Mouse (Mus musculus): ENCODE results near the gene Lect2. TPM values are rescaled to one million over a fixed set of nuclear protein-coding genes. Genes with fewer than 3 reads are reported as not detected.

Lect2 gene
- polyA plus RNA-seq, 1 experiment from 2014 or later, result not detected

DNA sequence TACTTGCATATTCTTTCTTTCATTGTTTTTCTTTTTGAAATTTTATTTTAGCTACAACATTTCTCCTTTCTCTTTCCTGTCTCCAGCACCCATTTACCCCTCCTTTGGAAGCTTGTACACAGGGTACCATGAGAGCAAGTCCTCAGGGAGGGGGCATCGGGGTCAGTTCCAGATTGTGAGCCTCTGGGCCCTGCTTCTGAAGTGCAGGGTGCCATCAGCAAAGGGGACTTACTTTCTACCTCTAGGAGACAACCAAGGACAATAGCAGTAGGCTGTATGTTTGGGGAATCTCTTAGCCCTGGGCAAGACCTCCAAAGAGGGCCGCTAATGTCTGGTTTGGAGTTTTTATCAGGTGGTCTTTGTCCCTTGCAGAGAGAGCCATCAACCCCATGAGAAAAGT, 5.6 kb upstream of the Lect2 start:
- Histone ChIP-seq H3K27ac (replicated peaks) (peak overlapping the region; percentile 46; the same call in 1 of the 2 replicates), H3K9me3 (replicated peaks) (no peaks in the 10 kb centered on the region), H3K36me3 (no peaks in the 10 kb centered on the region), H3K4me3 (no peak overlapping the region), H3K4me1 (peaks cover 31% of the 10 kb centered on the region), H3K27me3 (ENCODE audit: low read depth, poor library complexity, severe bottlenecking) (0 out of 2 replicates have a peak, but pooled peaks cover under 1% of the 10 kb centered on the region)
- WGBS, result 54% methylated on average over 2 of the region's 2 CpGs
- no peak for DNase-seq (ENCODE audit: low spot score)

DNA sequence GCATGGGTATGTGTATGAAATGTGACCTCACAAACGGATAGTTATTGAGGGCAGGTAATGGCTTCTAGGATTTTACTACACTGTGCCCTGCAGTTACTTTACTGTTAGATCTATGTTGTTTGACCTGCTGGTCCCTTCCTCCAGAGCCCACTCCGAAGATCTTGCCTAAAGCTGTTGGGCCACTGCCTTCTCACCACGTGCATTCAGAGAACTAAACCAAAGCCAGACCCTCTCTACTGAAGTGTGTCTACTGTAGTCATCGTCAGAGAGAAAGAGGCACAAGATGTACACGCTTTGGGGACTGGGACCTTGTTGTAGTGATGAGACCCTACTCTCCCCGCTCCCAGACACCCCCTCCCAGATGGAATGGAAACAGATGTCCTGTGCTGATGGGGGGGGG, 3.4 kb upstream of the Lect2 start:
- no peaks in the 10 kb centered on the region for H3K9me3 ChIP-seq (replicated peaks)
- WGBS, result 87% methylated on average over 6 of the region's 6 CpGs
- H3K27ac ChIP-seq (replicated peaks), result no peak overlapping the region
- no peak for DNase-seq (ENCODE audit: low spot score)
- H3K36me3 ChIP-seq, result no peaks in the 10 kb centered on the region
- H3K27me3 ChIP-seq (ENCODE audit: low read depth, poor library complexity, severe bottlenecking), result no peaks in the 10 kb centered on the region
- H3K4me1 ChIP-seq, result peaks cover 15% of the 10 kb centered on the region
- H3K4me3 ChIP-seq, result no peak overlapping the region

DNA sequence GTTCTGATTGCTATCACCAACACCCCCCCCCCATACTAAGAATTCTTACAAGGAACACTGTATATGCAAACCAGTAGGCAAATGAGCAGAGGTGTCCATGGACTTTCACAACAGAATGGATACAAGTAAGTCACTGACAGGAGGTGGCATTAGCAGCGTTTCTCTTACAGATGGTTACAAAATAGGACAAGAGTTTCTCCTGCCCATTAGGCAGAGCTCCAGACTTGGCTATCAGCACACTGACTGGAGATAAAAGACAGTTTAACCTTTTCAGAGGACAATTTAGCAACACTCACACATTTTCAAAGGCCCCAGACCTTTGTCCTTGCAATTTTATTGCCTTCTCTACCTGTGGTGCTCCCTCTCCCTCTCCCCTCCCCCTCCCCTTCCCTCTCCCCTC, 2.3 kb upstream of the Lect2 start:
- H3K4me1 ChIP-seq, result peaks cover 15% of the 10 kb centered on the region
- no peak overlapping the region for H3K27ac ChIP-seq (replicated peaks)
- 76% methylated on average over 1 of the region's 1 CpGs for WGBS
- H3K27me3 ChIP-seq (ENCODE audit: low read depth, poor library complexity, severe bottlenecking), result no peaks in the 10 kb centered on the region
- no peak overlapping the region for H3K4me3 ChIP-seq
- no peak for DNase-seq (ENCODE audit: low spot score)
- H3K36me3 ChIP-seq, result no peaks in the 10 kb centered on the region
- H3K9me3 ChIP-seq (replicated peaks), result no peaks in the 10 kb centered on the region

DNA sequence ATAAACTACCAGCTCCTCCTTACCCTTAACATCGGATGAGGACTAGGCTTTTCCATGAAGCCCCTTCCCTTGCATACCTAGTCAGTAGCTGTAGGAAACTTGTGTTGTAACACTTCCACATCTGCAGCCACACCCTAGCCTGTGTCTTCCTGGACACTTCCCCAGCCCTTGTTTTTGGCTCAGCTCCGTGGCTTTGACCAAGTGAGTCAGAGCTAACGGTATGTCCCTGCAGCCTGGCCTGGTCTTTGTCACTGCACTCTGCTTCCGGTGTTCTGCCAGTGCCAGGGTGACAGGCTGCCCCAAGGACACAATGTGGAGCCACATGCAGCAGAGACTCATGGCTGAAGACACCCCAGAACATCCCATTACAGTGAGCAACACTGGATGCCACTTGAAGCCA, 1.1 kb upstream of the Lect2 start:
- Histone ChIP-seq H3K27me3 (ENCODE audit: low read depth, poor library complexity, severe bottlenecking) (no peaks in the 10 kb centered on the region), H3K27ac (replicated peaks) (no peak overlapping the region; the same call in 1 of the 2 replicates), H3K4me3 (no peak overlapping the region), H3K9me3 (replicated peaks) (no peaks in the 10 kb centered on the region), H3K36me3 (no peaks in the 10 kb centered on the region), H3K4me1 (peaks cover 14% of the 10 kb centered on the region)
- DNase-seq (ENCODE audit: low spot score), result no peak
- WGBS, result 82% methylated on average over 4 of the region's 4 CpGs

DNA sequence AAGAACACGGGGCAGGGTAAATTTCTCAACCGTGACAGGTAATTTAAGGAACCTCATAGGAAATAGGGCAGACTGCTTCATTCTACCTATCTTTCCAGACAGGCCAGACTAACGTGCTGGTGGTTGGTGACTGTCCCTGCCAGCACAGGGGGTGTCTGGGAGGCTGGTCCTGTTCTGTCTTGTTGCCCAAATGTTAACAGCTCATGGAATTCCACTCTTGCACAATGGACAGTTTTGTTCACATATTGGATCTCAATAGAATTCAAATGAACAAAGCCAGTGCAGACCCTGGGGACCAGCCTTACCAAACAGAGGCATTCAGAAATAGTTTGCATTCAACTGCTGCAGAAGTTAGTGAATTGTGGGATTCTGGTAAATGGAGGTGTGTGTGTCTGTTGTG, 3.3 kb downstream of the Lect2 start:
- H3K27ac ChIP-seq (replicated peaks), result no peak overlapping the region
- H3K4me1 ChIP-seq, result peaks cover 9% of the 10 kb centered on the region
- no peaks in the 10 kb centered on the region for H3K36me3 ChIP-seq
- no peaks in the 10 kb centered on the region for H3K27me3 ChIP-seq (ENCODE audit: low read depth, poor library complexity, severe bottlenecking)
- no peak for DNase-seq (ENCODE audit: low spot score)
- no peak overlapping the region for H3K4me3 ChIP-seq
- no peaks in the 10 kb centered on the region for H3K9me3 ChIP-seq (replicated peaks)
- WGBS, result 72% methylated on average over 3 of the region's 3 CpGs

DNA sequence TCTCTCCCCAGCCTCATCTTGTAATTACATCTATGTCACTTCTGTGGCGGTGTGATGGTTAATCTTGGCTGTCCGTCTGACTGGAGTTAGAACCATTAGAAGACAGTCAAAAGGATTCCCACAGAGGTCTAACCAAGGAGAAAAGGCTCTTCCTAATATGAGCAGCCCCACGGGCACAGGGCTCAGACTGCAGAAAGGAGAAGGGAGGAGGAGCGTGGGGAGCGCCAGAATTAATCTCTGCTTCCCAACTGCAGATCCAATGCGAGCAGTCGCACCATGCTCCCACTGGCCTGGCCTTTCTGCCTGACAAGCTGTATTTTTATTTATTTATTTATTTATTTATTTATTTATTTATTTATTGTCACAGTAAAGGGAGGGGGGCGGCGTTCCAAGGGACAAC, 4.5 kb downstream of the Lect2 start:
- Histone ChIP-seq H3K27ac (replicated peaks) (no peak overlapping the region), H3K36me3 (no peaks in the 10 kb centered on the region), H3K27me3 (ENCODE audit: low read depth, poor library complexity, severe bottlenecking) (no peaks in the 10 kb centered on the region), H3K4me1 (peaks cover 9% of the 10 kb centered on the region), H3K9me3 (replicated peaks) (no peaks in the 10 kb centered on the region), H3K4me3 (no peak overlapping the region)
- WGBS, result 72% methylated on average over 9 of the region's 9 CpGs
- no peak for DNase-seq (ENCODE audit: low spot score)

DNA sequence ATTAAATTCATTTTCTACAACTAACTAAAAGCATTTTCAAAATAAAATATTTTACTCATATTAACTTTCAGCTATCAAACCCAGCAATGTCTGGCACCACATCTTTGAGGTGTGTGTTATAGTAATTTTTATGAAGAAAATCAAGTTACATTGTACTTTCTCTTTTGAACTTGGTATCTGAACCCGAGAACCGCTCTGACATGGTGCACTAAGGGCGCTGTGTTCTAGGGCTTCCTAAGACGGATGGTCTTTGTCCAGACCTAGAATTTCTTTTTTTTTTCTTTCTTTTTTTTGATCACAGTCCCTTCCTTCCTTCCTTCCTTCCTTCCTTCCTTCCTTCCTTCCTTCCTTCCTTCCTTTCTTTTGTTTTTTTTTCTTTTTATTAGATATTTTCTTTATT, 8.5 kb downstream of the Lect2 start:
- H3K36me3 ChIP-seq, result no peaks in the 10 kb centered on the region
- H3K4me3 ChIP-seq, result no peak overlapping the region
- DNase-seq (ENCODE audit: low spot score), result no peak
- WGBS, result 91% methylated on average over 4 of the region's 4 CpGs
- H3K27me3 ChIP-seq (ENCODE audit: low read depth, poor library complexity, severe bottlenecking), result no peaks in the 10 kb centered on the region
- no peak overlapping the region for H3K27ac ChIP-seq (replicated peaks)
- peaks cover 5% of the 10 kb centered on the region for H3K4me1 ChIP-seq
- H3K9me3 ChIP-seq (replicated peaks), result no peaks in the 10 kb centered on the region; the same call in 1 of the 2 replicates

- DNase-seq (ENCODE audit: low spot score), result no peak
- Histone ChIP-seq H3K4me1 (no peaks in the 10 kb centered on the region), H3K27me3 (ENCODE audit: low read depth, poor library complexity, severe bottlenecking) (no peaks in the 10 kb centered on the region)
These were observed 11.3 kb downstream of the Lect2 start for GRCm38 (mm10) chr13:56537026-56537425.

DNA sequence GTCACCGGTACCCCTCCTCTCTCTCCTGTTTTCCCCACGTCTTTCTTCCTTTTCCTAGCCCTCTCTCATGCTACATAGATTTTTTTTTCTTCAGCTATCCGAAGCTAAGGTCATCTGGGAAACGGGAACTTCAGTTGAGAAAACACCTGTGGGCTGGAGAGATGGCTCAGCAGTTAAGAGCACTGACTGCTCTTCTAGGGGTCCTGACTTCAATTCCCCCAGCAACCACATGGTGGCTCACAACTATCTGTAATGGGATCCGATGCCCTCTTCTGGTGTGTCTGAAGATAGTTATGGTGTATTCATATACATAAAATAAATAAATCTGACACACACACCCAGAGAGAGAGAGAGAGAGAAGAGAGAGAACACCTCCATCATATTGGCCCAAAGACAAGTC, 12.7 kb downstream of the Lect2 start:
- DNase-seq (ENCODE audit: low spot score), result no peak
- no peaks in the 10 kb centered on the region for H3K36me3 ChIP-seq
- 75% methylated on average over 5 of the region's 5 CpGs for WGBS

More at GRCm38 (mm10) chr13:56537026-56537425, 11.3 kb downstream of the Lect2 start:
- Histone ChIP-seq H3K36me3 (no peaks in the 10 kb centered on the region), H3K9me3 (replicated peaks) (peaks cover 12% of the 10 kb centered on the region), H3K4me3 (no peak overlapping the region), H3K27ac (replicated peaks) (no peak overlapping the region)
- WGBS, result 86% methylated on average over 12 of the region's 12 CpGs

DNA sequence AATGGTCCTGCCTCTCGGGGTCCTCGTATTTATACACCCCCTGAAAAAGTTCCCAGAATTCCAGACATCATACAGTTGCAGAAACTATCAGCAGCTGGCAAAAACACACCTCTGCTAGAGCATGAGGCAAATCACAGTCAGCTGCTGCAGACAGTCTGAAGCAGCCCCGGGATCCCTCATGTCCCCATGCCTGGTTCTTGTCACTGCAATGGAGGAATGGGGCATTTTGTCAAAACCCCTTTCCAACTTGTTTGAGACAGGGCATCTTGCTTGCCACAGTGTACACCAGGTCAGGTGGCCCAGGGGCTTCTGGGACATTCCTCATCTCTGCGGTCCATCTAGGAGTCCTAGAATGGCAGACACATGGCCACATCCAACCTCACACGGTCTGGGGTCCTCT, 13.4 kb downstream of the Lect2 start:
- no peak for DNase-seq (ENCODE audit: low spot score)
- Histone ChIP-seq H3K4me1 (no peaks in the 10 kb centered on the region), H3K9me3 (replicated peaks) (peaks cover 12% of the 10 kb centered on the region), H3K27ac (replicated peaks) (no peak overlapping the region), H3K4me3 (no peak overlapping the region), H3K27me3 (ENCODE audit: low read depth, poor library complexity, severe bottlenecking) (no peaks in the 10 kb centered on the region), H3K36me3 (no peaks in the 10 kb centered on the region)
- 81% methylated on average over 5 of the region's 5 CpGs for WGBS

More for the DNA sequence above, 12.7 kb downstream of the Lect2 start:
- no peak overlapping the region for H3K4me3 ChIP-seq
- H3K27me3 ChIP-seq (ENCODE audit: low read depth, poor library complexity, severe bottlenecking), result no peaks in the 10 kb centered on the region
- no peaks in the 10 kb centered on the region for H3K4me1 ChIP-seq
- H3K9me3 ChIP-seq (replicated peaks), result peaks cover 12% of the 10 kb centered on the region
- no peak overlapping the region for H3K27ac ChIP-seq (replicated peaks)

GRCm38 (mm10) chr13:56529685-56530084, 18.6 kb downstream of the Lect2 start:
- Histone ChIP-seq H3K27me3 (ENCODE audit: low read depth, poor library complexity, severe bottlenecking) (no peaks in the 10 kb centered on the region), H3K4me3 (no peak overlapping the region), H3K36me3 (no peaks in the 10 kb centered on the region), H3K9me3 (replicated peaks) (peaks cover 12% of the 10 kb centered on the region), H3K4me1 (no peaks in the 10 kb centered on the region), H3K27ac (replicated peaks) (no peak overlapping the region)
- 68% methylated on average over 8 of the region's 8 CpGs for WGBS
- no peak for DNase-seq (ENCODE audit: low spot score)

DNA sequence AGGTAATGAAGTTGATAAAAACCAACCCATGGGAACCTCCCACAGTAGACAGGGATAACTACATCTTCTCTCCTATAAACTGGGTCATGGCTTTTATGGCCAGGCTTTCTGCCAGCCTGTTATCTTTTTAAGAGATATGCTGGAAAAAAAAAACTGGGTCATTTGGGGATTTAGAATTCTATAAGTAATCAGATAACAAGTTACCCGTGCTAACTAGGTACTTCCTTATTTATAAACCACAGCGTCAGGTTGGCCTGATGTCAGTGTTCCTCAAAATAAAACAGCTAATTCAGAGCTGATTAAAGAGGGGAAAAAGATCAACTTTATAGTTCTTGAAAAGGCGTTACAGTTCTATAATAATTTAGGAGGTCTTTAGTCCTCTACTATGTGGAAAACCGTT, 19.3 kb downstream of the Lect2 start:
- H3K36me3 ChIP-seq, result no peaks in the 10 kb centered on the region
- no peaks in the 10 kb centered on the region for H3K4me1 ChIP-seq
- WGBS, result 90% methylated on average over 4 of the region's 4 CpGs
- H3K27me3 ChIP-seq (ENCODE audit: low read depth, poor library complexity, severe bottlenecking), result no peaks in the 10 kb centered on the region
- DNase-seq (ENCODE audit: low spot score), result no peak
- H3K27ac ChIP-seq (replicated peaks), result no peak overlapping the region
- peaks cover 7% of the 10 kb centered on the region; the same call in 1 of the 2 replicates for H3K9me3 ChIP-seq (replicated peaks)
- no peak overlapping the region for H3K4me3 ChIP-seq

DNA sequence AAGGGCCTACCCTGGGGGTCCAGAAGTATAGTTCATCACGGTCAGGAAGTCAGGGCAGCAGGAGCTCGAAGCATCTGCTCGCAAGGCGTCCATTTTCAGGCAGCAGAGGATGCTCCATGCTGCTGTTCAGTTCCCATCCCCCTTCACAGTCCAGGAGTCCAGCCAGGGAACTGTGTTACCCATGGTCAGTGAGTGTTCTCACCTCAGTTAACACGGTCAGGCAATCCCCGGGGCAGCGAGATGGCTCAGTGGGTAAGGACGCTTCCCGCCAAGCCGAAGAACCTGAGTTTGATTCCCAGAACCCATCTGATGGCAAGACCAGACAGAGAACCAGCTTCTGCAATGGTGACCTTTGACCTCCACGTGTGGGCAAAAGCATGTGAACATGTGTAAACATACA, 20.0 kb downstream of the Lect2 start:
- DNase-seq (ENCODE audit: low spot score), result no peak
- 90% methylated on average over 11 of the region's 11 CpGs for WGBS
- Histone ChIP-seq H3K4me3 (no peak overlapping the region), H3K9me3 (replicated peaks) (no peaks in the 10 kb centered on the region), H3K27me3 (ENCODE audit: low read depth, poor library complexity, severe bottlenecking) (no peaks in the 10 kb centered on the region), H3K27ac (replicated peaks) (no peak overlapping the region), H3K4me1 (no peaks in the 10 kb centered on the region), H3K36me3 (no peaks in the 10 kb centered on the region)

GRCm38 (mm10) chr13:56527846-56528245, 20.5 kb downstream of the Lect2 start:
- Histone ChIP-seq H3K27me3 (ENCODE audit: low read depth, poor library complexity, severe bottlenecking) (no peaks in the 10 kb centered on the region), H3K4me3 (no peak overlapping the region), H3K27ac (replicated peaks) (no peak overlapping the region), H3K9me3 (replicated peaks) (no peaks in the 10 kb centered on the region), H3K4me1 (peaks cover 3% of the 10 kb centered on the region), H3K36me3 (no peaks in the 10 kb centered on the region)
- DNase-seq (ENCODE audit: low spot score), result no peak
- 94% methylated on average over 7 of the region's 7 CpGs for WGBS
